Mouse (Mus musculus): ENCODE measurements around the gene Glrx5. TPM values are rescaled to one million over a fixed set of nuclear protein-coding genes. Genes with fewer than 3 reads are reported as not detected.

Glrx5 gene
- polyA plus RNA-seq, 1 experiment, result 131 TPM

- Histone ChIP-seq H3K36me3 (replicated peaks; ENCODE audit: low read length) (peaks cover 88% of the 10 kb centered on the region), H3K27me3 (replicated peaks) (no peaks in the 10 kb centered on the region), H3K4me3 (replicated peaks) (peak overlapping the region; percentile 83), H3K4me1 (peaks cover 80% of the 10 kb centered on the region), H3K9me3 (peaks cover 6% of the 10 kb centered on the region)
- TF ChIP-seq GATA1 (IDR thresholded peaks at IDR 0.05; ENCODE audit: borderline replicate concordance, low read length) (no peak), FLI1 (IDR thresholded peaks at IDR 0.05; ENCODE audit: low read length) (no peak)
Measured at GRCm38 (mm10) chr12:105038918-105039317, 6.4 kb downstream of the Glrx5 start.

DNA sequence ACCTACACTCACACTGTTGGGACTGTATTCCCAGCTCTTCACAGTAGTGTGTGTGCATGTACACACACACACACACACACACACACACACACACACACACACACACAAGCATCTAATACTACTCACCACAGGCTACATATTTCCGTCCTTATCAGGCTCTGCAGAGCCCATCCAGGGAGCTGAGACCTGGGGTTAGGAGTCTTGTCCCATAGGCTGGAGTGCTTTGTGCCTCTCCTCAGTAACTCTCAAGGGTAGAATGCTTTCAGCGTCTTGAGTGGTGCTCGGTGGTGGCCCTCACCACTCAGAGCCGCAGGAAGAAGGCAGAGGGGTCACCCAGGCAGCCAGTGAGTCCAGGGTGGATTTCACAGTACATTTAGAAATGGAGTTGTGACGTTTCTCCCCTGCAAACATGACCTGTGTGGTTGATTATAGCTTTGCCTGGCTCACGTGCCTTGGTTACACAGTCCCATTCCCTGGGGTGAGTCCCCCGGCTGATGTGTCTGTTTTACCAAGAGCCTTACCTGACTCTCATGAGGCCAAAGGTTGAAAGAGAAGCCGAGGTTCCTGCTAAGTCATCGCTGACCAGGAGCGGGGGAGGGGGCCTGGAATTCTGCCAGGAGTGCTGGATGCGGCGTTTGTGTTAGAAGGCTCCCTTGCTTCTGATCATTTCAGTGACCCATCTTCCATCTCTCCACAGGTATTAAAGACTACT, 7.2 kb downstream of the Glrx5 start:
- no peak for TF ChIP-seq FLI1 (IDR thresholded peaks at IDR 0.05; ENCODE audit: low read length)
- no peak for TF ChIP-seq GATA1 (IDR thresholded peaks at IDR 0.05; ENCODE audit: borderline replicate concordance, low read length)
- Histone ChIP-seq H3K4me3 (replicated peaks) (peak overlapping the region; percentile 7), H3K9me3 (peaks cover 6% of the 10 kb centered on the region), H3K36me3 (replicated peaks; ENCODE audit: low read length) (peaks cover 92% of the 10 kb centered on the region), H3K4me1 (peaks cover 72% of the 10 kb centered on the region), H3K27me3 (replicated peaks) (no peaks in the 10 kb centered on the region)

DNA sequence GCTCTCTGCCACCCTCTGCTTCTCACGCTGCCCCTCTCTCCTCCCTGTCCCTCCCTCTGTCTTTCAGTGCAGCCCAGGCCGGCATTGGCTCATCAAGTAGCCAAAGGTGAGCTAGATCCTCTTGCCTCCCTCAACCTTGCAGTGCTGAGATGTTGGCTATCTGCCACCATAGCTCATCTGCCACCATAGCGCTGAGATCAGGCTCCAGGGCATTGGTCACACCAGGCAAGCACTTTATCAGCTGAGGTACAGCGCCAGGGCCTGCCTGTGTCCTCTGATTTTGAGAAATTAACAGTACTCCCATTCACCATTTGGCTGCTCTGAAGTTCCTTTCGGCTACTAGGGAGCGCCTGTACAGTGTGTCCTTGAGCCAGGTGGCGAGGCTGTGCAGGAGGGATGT, 8.5 kb downstream of the Glrx5 start:
- Histone ChIP-seq H3K36me3 (replicated peaks; ENCODE audit: low read length) (peaks cover 91% of the 10 kb centered on the region), H3K9me3 (peaks cover 9% of the 10 kb centered on the region), H3K4me3 (replicated peaks) (no peak overlapping the region), H3K27me3 (replicated peaks) (no peaks in the 10 kb centered on the region), H3K4me1 (peaks cover 60% of the 10 kb centered on the region)
- TF ChIP-seq GATA1 (IDR thresholded peaks at IDR 0.05; ENCODE audit: borderline replicate concordance, low read length) (no peak), FLI1 (IDR thresholded peaks at IDR 0.05; ENCODE audit: low read length) (no peak)

- peaks cover 22% of the 10 kb centered on the region for H3K9me3 ChIP-seq
- peaks cover 77% of the 10 kb centered on the region for H3K36me3 ChIP-seq (replicated peaks; ENCODE audit: low read length)
Measured at GRCm38 (mm10) chr12:105043081-105043480, 10.6 kb downstream of the Glrx5 start.

DNA sequence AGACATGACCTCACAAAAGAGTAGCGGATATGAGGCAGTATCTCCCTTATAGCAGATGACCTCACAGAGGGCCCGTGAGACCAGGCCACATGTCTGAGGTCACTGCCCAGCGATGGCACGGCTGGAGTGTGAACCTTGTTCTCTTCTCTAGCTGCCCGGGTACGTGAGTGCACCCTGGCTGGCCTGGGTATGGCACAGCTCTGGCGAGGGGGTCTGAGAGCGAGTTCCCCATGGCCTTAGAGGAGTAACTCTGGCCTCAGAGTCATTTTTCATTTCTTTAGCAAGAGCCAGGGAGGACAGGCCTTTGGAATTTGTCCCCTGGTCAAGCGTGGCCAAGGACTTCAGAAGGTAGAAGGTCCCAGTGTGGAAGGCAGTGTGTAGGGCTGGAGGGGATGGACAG, 12.3 kb downstream of the Glrx5 start:
- peaks cover 64% of the 10 kb centered on the region for H3K36me3 ChIP-seq (replicated peaks; ENCODE audit: low read length)
- no peaks in the 10 kb centered on the region for H3K27me3 ChIP-seq (replicated peaks)
- TF ChIP-seq GATA1 (IDR thresholded peaks at IDR 0.05; ENCODE audit: borderline replicate concordance, low read length) (no peak), FLI1 (IDR thresholded peaks at IDR 0.05; ENCODE audit: low read length) (no peak)
- peaks cover 32% of the 10 kb centered on the region for H3K4me1 ChIP-seq
- H3K4me3 ChIP-seq (replicated peaks), result no peak overlapping the region
- peaks cover 22% of the 10 kb centered on the region for H3K9me3 ChIP-seq

More at GRCm38 (mm10) chr12:105043081-105043480, 10.6 kb downstream of the Glrx5 start:
- Histone ChIP-seq H3K4me1 (peaks cover 42% of the 10 kb centered on the region), H3K4me3 (replicated peaks) (no peak overlapping the region), H3K27me3 (replicated peaks) (no peaks in the 10 kb centered on the region)
- TF ChIP-seq GATA1 (IDR thresholded peaks at IDR 0.05; ENCODE audit: borderline replicate concordance, low read length) (no peak), FLI1 (IDR thresholded peaks at IDR 0.05; ENCODE audit: low read length) (no peak)

- Histone ChIP-seq H3K36me3 (replicated peaks; ENCODE audit: low read length) (peaks cover 28% of the 10 kb centered on the region), H3K27me3 (replicated peaks) (peaks cover 4% of the 10 kb centered on the region), H3K4me3 (replicated peaks) (no peak overlapping the region), H3K4me1 (peaks cover 13% of the 10 kb centered on the region; the same call in 1 of the 2 replicates), H3K9me3 (peaks cover 17% of the 10 kb centered on the region)
- TF ChIP-seq FLI1 (IDR thresholded peaks at IDR 0.05; ENCODE audit: low read length) (no peak), GATA1 (IDR thresholded peaks at IDR 0.05; ENCODE audit: borderline replicate concordance, low read length) (no peak)
Measured at GRCm38 (mm10) chr12:105048301-105048863, 15.9 kb downstream of the Glrx5 start.

DNA sequence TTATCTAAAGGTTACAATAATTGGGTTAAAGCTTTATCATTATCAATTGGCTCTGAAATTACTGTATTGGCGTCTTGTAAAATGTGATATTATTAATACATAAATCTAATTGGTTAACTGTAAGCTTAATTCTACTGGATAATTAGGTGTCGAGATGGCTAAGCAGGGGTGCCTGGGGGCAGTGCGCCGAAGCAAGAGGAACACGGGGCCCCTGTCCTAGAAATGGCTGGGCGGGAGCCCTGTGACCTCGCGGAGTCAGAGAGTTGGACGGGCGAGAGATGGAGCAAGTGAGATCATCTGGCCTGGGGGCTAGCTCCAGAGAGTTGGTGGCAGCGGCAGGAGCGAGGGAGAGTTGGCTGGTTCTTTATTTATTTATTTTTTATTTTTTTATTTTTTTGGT, 17.3 kb downstream of the Glrx5 start:
- H3K4me3 ChIP-seq (replicated peaks), result no peak overlapping the region
- peaks cover 13% of the 10 kb centered on the region; the same call in 1 of the 2 replicates for H3K4me1 ChIP-seq
- no peak for TF ChIP-seq FLI1 (IDR thresholded peaks at IDR 0.05; ENCODE audit: low read length)
- no peak for TF ChIP-seq GATA1 (IDR thresholded peaks at IDR 0.05; ENCODE audit: borderline replicate concordance, low read length)
- peaks cover 20% of the 10 kb centered on the region for H3K9me3 ChIP-seq
- H3K36me3 ChIP-seq (replicated peaks; ENCODE audit: low read length), result peaks cover 16% of the 10 kb centered on the region
- H3K27me3 ChIP-seq (replicated peaks), result peaks cover 4% of the 10 kb centered on the region

GRCm38 (mm10) chr12:105050898-105051297, 18.4 kb downstream of the Glrx5 start:
- no peak overlapping the region for H3K4me3 ChIP-seq (replicated peaks)
- H3K4me1 ChIP-seq, result peaks cover 13% of the 10 kb centered on the region; the same call in 1 of the 2 replicates
- TF ChIP-seq FLI1 (IDR thresholded peaks at IDR 0.05; ENCODE audit: low read length) (no peak), GATA1 (IDR thresholded peaks at IDR 0.05; ENCODE audit: borderline replicate concordance, low read length) (no peak)
- peaks cover 18% of the 10 kb centered on the region for H3K9me3 ChIP-seq
- H3K36me3 ChIP-seq (replicated peaks; ENCODE audit: low read length), result peaks cover 7% of the 10 kb centered on the region
- H3K27me3 ChIP-seq (replicated peaks), result peaks cover 11% of the 10 kb centered on the region

DNA sequence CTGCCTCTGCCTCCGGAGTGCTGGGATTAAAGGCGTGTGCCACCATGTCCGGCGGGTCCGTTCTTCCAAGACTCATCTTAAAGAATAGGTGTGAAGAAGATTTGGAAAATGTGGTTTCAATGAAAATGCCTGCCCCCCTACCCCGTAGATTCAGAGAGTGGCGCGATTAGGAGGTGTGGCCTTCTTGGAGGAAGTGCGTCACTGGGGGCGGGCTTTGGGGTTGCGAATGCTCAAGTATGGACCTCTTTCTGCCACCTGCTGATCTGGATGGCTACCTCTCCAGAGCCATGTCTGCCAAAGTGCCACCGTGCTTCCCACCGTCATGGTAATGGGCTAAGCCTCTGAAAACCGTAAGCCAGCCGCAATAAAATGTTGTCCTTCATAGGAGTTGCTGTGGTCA, 21.6 kb downstream of the Glrx5 start:
- H3K9me3 ChIP-seq, result peaks cover 13% of the 10 kb centered on the region
- peaks cover 15% of the 10 kb centered on the region for H3K27me3 ChIP-seq (replicated peaks)
- no peaks in the 10 kb centered on the region for H3K36me3 ChIP-seq (replicated peaks; ENCODE audit: low read length)
- no peak overlapping the region for H3K4me3 ChIP-seq (replicated peaks)
- H3K4me1 ChIP-seq, result peaks cover 4% of the 10 kb centered on the region; the same call in 1 of the 2 replicates
- TF ChIP-seq FLI1 (IDR thresholded peaks at IDR 0.05; ENCODE audit: low read length), result no peak
- no peak for TF ChIP-seq GATA1 (IDR thresholded peaks at IDR 0.05; ENCODE audit: borderline replicate concordance, low read length)

DNA sequence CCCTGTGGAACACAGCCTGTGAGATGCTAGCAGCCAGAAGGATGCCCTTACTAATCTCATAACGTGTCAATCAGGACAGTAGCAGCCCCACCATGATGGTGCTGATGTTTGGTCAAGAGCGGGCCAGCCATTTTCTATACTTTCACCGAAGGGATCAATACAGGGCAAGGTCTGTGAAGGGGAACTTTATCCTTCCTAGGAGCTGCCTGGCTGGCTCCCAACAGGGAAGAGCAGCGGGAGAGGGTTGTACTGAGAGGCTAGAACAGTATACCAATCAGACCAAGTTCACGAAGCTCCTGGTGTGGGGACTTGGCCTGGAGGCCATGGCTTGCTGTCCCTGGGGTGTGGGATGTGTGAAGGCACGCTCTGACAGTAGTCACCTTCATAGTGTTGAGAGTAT, 22.8 kb downstream of the Glrx5 start:
- peaks cover 16% of the 10 kb centered on the region for H3K27me3 ChIP-seq (replicated peaks)
- TF ChIP-seq FLI1 (IDR thresholded peaks at IDR 0.05; ENCODE audit: low read length) (no peak), GATA1 (IDR thresholded peaks at IDR 0.05; ENCODE audit: borderline replicate concordance, low read length) (no peak)
- no peak overlapping the region for H3K4me3 ChIP-seq (replicated peaks)
- peaks cover 17% of the 10 kb centered on the region for H3K9me3 ChIP-seq
- no peaks in the 10 kb centered on the region for H3K36me3 ChIP-seq (replicated peaks; ENCODE audit: low read length)
- H3K4me1 ChIP-seq, result peaks cover 4% of the 10 kb centered on the region; the same call in 1 of the 2 replicates
